Mouse (Mus musculus) cerebellum, adult 11 months (tissue): ENCODE measurements around the gene Aif1l.
"Not testable (repeated sequence)": the region's sequence is repeated elsewhere in the genome, so short reads cannot be mapped to it uniquely, and the experiment has no call there.

Experiments
- DNase-seq: peaks from one replicate; pipeline ENCODE4 v3.0.0; 2022

The Aif1l gene

DNA sequence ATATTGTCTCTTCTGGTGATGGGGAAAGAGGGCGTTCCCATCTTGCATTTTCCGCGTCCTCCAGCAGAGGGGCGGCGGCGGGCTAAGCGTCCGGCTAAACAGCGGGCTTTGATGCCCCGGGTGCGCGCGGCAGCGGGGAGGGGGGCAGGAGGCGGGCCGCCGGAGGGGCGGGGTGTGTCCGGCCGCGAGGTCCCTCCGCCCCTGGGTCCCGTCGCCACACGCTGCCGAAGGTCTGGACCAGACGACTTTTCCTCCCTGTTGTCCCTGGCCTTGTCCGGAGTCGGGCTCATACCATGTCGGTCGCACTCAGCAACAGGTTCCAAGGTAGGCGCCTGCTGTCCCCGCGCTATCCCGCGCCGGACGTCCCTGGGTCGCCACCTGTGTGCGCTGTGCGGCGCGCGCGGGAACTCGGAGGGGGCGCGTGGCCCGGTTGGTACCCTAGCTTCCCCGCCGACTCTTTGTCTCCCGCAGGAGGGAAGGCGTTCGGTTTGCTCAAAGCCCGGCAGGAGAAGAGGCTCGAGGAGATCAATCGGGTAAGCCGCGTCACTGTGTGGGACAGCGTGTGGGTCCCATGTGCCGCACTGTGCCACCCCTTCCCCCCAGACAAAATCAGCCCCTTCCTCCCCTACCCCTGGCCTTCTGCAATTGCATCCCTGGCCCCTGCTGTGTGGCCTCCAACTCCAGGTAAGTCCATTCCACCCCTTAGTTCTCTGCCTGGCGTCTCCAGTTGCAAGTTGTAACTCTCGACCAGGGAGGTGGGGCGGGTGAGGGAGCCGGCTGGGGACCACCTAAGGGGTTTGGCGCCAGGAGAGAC, at the start of gene Aif1l:
Aif1l (plus strand) TSS at position 82 of the 814 bp plus-strand sequence.
- DNase-seq = no peak

DNA sequence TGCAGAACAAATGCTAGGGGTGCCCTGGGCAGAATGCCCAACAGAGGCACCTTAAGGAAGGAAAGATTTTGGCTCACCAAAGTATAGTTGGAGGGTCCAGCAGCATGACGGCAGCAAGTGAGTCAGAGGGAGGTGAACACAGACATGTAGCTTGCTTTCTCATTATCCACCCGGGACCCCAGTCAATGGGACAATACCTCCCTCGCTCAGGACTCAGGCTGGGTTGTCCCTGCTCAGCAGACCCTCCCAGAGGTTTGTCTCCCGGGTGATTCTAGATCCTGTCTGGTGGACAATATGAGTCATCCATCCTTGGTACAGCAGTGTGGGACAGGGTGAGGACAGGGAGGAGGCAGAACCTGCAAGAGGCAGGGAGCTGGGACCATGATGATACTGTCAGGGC, 49.0 kb upstream of the Aif1l start:
- DNase-seq = no peak

DNA sequence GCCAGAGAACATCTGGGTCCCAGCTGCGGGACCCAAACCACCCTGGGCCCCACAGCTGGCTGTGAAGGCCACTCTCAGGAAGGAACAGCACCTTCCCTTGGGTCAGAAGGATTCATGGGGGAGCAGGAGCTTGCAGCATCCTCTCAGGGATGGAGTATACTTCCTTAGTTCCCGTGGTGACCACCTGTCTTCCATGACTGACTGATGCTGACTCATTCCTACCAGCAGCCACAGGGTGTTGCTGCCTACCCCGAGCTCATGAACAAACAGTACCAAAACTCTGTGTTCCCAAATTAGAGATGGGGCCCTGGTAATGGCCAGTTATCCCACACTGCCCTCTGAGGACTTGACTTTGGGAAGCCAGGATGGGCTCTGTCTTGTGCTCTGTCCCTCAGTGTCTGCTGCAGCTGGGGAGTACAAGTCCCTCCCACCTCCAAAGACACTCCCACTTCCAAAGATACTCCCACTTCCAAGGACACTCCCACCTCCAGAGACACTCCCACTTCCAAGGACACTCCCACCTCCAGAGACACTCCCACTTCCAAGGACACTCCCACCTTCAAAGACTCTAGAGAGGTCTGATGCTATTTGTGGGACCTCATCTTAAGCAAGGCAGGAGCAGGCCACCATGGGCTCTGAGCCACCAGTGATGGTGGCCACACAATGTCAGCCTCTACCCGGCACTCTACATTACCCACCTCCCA, 48.1 kb upstream of the Aif1l start:
- no peak for DNase-seq

DNA sequence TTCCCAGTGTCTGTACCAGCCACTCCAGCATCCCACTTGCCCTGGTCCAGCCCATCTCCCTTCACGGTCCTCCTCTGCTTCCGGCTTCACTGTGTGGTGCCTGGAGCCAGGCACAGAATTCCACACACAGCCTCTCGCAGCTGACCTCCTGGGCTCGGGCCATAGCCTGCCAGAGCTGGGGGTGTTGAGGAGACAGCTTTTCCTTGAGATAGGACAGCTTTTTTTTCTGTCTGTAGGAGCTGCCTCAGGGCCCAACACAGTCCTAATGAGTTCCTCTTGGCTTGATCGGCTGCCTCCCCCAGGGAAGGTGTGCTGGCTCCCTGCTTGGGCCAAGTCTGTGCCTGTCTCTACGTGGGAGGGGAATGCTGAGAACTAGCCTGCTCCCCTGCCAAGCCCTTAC, 45.9 kb upstream of the Aif1l start:
- DNase-seq = no peak

DNA sequence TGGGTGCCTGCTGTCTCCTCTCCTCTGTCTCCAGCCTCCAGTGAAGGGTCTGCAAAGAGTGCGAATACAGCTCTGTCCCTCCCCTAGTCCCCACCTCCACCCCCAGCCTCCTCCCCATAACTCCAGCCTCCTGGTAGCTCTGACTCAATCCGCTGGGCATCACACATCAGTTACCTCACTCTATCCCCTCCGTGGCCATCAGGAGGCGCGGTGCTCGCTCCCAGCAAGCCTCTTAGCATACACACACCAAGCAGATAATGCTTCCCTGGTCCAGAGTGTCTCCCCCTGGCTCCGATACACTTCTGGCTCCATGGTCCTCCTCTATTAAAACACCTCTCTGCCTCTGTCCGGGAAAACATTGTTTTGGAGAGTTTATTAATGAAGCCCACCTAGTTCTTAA, 45.3 kb upstream of the Aif1l start:
- no peak for DNase-seq

DNA sequence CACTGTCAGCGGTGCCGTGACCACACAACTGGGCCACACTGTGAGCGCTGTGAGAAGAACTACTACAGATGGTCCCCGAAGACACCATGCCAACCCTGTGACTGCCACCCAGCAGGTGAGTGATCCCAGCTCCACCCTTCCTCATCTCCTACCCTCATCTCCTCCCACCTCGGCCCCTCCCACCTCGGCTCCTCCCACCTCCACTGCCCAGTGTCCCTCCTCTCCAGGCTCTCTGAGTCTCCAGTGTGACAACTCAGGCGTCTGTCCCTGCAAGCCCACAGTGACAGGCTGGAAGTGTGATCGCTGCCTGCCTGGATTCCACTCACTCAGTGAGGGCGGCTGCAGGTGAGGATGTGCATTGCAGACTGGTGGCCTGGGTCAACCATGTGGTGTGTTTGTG, 44.3 kb upstream of the Aif1l start:
- no peak for DNase-seq

DNA sequence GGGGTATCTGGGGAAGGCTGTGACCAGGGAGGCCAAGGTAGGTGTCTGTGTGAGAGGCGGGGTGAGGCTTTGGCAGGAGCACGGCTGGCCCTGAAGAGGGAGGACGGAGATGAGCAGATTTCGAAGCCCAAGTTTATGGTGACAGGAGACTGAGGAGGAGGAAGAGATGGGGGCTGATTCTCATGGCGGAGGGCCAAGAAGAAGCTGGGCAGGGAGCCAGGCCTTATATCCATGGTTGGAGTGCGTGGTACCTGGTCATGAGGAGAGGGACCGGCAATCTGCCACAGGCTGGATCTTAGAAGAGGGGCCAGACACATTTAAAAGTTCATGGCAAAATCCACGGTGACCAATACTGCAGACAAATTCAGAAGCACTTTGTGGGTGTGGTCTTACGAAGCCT, 43.5 kb upstream of the Aif1l start:
- DNase-seq = no peak

DNA sequence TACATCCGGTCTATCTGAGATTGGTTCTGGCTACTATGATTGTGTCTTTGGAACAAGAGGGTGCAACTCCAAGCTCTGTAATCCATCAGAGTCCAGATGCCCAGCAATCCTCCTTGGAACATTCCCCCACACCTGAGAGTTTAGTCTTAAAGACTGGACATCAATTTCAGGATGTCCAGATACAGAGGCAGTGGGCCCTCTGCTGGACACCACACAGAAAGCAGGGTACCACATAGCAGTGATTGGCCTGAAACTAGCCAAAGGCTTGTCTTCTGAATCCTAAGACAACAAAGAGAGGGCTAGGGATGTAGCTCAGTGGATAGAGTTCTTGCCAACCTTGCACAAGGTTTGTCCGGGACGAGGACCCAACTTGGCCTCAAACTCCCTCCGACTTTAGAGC, 37.4 kb upstream of the Aif1l start:
- no peak for DNase-seq

DNA sequence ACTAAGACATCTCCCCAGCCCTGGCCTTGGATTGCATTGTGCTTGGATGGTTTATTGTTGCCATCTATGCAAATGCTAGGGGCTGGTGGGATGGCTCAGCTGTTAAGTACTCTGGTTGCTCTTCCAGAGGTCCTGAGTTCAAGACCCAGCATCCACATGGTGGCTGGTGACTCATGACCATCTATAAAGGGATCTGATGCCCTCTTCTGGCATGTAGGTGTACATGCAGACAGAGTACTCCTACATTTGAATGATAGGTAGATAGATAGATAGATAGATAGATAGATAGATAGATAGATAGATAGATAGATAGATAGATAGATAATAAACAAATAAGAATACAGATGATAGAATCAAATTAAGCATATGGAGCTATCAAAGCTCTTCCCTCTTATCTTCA, 35.7 kb upstream of the Aif1l start:
- not testable (repeated sequence) for DNase-seq

DNA sequence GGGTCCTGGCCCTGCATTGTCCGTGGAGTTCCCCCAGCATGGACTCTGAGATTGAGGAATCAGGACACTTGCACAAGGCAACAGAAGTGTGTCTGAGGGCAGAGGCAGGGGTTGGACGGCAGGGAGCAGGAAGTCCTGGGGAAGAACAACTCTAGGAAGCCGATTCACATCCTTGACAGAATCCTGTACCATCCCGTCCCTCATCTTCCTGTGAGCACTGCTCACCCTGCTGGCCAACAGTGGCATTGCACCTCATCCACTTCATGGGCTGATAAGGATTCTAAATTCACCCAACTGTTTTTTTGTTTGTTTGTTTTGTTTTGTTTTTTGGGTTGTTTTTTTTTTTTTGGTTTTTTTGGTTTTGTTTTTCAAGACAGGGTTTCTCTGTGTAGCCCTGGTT, 34.8 kb upstream of the Aif1l start:
- peak; percentile 64 for DNase-seq

DNA sequence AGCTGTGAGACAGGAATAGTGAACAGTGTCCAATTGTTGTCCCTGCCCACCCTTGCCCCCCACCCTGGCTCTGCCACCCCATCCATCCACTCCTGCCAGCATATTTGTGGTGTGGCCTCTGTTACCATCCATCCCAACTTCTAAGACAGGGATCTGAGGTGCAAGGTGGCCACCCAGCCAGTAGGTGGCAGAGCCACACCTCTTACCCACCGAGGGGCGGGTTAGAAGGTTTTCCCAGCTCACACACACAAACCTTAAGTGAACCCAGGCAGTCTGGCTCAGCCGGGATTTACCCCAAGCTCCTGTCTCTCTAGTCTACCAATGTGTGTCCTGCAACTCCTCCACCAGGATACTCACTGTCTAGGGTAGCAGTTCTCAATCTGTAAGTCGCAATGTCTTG, 32.3 kb upstream of the Aif1l start:
- peak; percentile 19 for DNase-seq

DNA sequence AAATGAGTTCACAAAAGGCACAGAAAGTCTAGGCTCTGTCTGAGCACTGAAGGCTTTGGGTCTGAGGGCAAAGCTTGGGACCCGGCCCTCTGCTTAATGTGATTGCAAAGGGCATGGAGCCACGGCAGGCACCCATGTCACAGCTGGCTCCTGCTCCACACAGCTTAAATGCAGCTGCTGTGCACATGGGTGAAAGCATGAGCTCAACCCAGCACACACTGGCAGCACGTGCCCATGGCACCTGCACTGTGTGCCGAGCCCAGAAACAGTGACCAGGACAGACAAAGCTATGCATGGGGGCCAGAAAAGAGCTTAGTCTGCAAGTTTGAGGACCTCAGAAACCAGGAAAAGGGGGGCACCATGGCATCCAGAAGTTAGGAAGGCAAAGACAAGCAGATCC, 26.3 kb upstream of the Aif1l start:
- no peak for DNase-seq

DNA sequence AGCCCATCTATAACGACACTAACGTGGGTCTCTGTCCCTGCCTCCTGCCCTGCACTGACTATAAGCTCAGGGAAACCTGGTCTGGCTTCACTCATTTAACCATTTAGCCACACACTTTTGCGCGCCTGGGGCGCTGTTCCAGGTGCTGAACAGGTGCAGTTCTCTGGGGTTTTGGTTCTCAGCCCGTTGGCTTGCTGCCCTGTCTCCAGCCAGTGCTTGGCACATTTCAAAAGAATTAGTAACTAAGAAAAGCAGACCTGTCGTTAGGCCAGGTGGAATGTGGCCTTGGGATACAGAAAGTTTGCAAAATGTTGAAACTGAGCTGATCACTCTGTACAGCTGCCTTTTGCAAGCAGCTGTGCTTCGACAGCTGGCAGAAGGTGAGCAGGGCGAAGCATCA, 25.1 kb upstream of the Aif1l start:
- DNase-seq = no peak

DNA sequence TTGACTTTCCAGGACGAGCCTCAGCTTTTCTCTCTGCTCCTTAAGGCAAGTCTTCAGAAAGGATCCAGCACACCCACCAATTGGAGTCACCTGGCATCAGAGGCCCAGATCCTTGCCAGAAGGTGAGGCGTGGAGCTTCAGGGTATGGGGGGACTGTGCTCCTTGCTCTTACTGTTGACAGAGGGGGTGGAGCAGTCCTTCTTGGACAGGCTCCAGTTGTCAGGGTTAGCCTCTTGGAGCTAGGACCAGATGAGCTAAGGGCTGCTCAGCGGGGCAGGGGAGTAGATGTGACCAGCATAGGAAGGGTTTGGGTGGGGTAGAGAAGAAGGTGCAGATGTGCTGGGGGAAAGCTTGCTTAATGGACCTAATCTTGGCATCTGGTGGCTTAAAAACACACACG, 24.0 kb upstream of the Aif1l start:
- DNase-seq = no peak

DNA sequence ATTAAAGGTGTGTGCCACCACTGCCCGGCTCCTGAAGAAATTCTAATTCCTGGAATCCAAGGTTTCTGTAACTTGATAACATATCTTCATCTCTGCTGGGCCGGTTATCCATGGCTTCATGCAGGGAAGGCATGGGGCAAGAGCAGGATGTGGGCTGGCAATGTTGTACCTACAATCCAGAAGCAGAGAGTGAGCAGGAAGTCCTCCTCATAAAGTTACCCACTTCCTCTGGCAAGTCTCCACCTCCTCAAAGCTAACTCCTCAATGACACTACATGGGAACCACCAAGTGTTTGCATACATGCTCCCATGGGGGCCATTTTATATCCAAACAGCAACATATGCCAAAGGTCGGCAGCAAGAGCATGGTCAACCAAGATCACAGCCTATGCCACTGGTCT, 20.3 kb upstream of the Aif1l start:
- DNase-seq = no peak

DNA sequence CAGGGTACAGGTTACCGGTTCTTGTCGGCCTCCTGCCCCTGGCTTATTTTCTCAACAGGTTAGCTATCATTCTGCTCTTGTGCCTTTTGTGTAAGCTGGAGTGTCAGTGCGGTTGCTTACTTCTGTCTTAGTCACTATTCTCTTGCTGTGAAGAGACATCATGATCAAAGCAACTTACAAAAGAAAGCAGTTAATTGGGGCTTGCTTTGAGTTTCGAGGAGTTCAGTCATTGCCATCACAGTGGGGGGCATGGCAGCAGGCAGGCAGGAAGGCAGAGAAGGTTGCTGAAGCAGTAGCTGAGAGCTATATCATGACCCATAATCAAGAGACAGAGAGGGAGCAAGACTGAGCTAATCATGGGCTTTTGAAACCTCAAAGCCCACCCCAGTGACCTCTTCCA, 15.4 kb upstream of the Aif1l start:
- no peak for DNase-seq

DNA sequence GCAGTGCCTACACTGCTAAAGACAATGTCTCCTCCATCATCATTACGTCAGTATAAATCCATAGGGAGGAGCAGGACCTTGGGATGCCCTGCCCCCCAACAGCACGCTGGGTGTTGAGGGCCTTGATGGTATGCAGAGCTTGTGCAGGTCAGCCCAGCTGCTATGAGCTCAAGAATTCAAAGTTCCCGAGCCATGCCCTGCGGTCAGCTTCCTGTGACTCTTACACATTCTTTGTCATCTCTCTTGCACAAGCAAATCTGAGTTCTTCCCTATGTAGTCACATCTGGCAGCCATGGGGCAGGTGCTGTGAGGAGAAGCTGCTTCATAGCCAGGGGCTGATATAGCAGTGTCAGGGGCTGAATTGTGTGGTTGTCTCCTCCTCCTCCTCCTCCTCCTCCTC, 14.9 kb upstream of the Aif1l start:
- no peak for DNase-seq

DNA sequence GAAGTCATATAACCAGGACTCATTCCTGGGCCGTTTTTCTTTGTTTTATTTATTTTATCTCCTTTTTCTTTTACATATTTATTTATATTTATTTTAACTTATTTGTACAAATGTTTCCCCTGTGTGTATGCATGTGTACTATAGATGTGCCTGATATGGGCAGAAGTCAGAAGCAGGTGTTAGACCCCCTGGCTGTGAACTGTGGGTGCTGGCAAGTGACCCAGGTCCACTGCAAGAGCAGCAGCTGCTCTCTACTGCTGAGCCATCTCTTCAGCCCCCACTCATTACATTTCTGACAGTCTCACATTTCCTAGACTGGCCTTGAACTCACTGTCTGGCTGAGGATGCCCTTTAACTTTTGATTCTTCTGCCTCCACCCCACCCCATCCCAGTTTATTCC, 11.6 kb upstream of the Aif1l start:
- no peak for DNase-seq

DNA sequence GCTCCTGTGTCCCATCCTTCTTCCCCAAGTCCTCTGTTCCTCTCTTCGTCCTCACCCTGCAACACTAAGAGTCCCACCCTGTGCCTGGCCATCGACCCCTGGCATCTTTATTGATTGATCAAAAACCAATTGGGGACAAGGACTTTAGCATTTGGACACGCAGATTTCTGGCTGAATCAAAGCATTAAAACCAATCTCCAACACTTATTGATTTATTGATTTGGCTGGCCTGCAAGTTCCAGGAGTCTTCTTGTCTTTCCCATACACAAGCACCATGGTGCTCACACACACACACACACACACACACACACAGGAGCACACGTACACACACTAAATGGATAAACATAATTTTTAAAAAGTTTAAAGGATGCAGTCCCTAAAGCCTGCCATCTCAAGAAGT, 6.9 kb upstream of the Aif1l start:
- no peak for DNase-seq

DNA sequence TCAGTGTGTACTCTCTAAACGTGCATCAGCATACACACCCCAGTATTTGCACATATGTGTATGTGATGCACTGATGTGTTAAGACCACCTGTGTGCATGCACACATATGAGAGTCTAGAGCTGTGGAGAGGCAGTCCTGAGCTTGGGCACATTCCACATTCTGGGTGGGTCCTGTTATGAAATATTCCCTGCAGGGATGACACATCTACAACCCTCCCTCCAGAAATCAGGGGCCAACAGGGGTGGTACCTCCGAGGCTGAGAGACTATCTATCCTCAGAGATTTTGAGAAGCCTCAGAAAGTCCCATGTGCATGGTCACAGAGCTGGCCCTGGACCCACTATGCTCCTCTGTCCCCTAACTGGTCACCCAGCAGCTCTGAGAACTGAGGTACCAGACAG, 4.4 kb upstream of the Aif1l start:
- DNase-seq = no peak

DNA sequence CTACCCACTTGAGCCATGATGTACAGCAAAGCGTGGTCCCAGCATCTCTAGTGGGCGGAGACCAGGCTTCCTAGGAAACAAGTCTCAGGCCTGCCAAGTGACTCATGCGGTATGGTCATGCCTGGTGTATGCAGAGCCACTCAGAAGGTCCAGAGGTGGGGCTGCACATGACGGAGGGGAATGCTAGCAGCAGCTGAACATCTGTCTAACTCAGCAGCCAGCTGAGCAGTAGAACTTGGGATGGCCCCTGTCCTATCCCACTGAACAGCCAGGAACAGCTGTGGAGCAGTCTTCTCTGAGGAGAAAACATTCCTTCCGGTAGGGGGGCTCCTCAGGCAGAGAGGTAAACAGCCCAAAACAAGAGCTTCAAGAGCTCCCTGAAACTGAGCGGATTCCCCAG, 1.5 kb upstream of the Aif1l start:
- no peak for DNase-seq

DNA sequence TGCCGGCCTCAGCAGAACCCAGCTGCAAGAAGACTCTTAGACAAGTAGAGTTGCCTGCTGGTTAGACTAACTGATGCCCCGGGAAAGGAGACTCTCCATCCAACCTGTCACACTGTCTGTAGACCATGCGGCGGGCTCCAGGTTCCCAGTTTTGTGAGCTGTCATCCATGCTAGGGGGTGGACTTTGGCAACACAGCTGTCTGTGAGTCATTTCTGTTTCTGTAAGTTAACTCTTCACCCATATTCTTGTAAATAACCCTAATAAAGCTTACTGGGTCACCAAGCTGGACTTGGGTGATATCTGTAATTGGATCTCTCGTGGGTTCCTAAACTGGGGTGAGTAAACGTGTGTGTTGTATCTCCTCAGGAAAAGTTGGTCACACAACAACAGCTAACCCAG, 1.1 kb upstream of the Aif1l start:
- no peak for DNase-seq

DNA sequence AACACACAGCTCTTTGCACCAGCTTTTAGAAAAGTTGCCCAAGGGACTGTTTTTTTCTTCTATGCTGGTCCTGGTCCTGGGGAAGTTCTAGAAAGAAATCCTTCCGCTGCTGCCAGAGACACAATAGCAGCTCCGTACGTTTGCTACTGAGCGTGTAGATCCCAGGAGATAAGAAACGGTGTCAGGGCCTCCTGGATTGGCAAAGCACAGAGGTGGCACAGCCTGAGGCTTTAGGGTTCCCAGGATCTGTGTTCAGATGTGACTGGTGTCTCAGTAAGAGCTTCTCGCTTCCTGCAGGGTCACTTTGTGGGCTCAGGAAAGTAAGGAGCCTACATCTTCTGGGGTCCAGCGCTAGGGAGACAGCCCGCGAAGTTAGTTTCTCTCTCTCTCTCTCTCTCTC, 1.0 kb downstream of the Aif1l start:
- DNase-seq = no peak

DNA sequence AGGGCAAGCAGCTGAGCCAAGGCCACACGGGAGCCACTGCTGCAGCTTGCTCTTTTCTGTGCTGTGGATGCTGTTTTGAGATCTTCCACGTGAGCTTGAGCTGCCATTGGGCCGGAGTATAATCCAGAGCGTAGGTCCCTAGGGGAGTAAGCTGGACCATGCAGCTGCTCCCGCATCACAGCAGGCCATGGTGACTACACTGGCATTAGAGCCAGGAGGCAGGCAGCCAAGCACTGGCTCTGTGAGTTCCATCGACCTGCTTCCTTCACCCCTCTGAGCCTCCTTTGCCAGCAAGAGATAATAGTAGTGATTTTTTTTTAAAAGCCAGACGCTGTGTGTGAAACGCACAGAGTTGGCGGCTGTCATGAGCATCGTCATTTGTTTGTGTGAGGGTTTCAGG, 2.3 kb downstream of the Aif1l start:
- no peak for DNase-seq

DNA sequence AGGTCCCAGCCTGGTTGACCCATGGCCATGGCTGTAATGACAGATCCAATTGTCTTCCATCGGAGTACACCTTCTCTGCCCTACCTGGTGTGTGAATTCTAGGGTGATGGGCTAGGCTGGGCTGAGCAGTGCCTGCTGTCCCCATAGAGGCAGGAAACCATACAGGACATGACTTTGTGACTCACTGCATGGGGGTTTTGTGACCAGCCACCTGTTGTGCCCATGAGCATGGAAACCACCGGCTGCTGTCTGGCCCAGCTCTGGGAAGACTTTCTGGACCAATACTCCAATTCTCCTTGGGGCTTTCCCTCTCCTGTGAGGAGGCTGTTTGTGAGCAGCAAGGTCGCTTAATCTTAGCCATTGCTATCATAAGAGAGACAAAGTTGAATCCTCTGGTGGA, 2.8 kb downstream of the Aif1l start:
- no peak for DNase-seq
